Mouse (Mus musculus) testis, adult 2 months (tissue): ENCODE results near the gene Bmpr1a.
"Not testable (repeated sequence)": the region's sequence is repeated elsewhere in the genome, so short reads cannot be mapped to it uniquely, and the experiment has no call there.

Experiments used
- CTCF ChIP-seq: fragments of 200-500 bp; IDR thresholded peaks from 2 replicates; pipeline ENCODE4 v1.5.1; 2012; ENCODE audit warnings: low read depth, mild to moderate bottlenecking, inconsistent platforms, low read length, moderate library complexity; ENCODE audit not compliant: control insufficient read depth, insufficient read depth, insufficient replicate concordance
- POLR2A ChIP-seq: fragments of 200-500 bp; IDR thresholded peaks from 2 replicates; pipeline ENCODE4 v1.6.1; 2012; ENCODE audit warnings: low read depth, mild to moderate bottlenecking, inconsistent platforms, low read length, moderate library complexity; ENCODE audit not compliant: control insufficient read depth

GRCm38 (mm10) chr14:34416946-34417345 is 86.2 kb downstream of the Bmpr1a start:
- TF ChIP-seq CTCF, POLR2A: not testable (repeated sequence)
